Mouse (Mus musculus) WW6 (cell line): ENCODE data around the gene Rpl37.
"Not testable (repeated sequence)": the region's sequence is repeated elsewhere in the genome, so short reads cannot be mapped to it uniquely, and the experiment has no call there.

Experiments used
- DNase-seq: peaks from one replicate; pipeline ENCODE4 v3.0.0-alpha.2; 2013; ENCODE audit warnings: low read depth, low spot score

Gene Rpl37

GRCm38 (mm10) chr15:5121535-5122313 is 5.3 kb downstream of the Rpl37 start:
- no peak for DNase-seq

GRCm38 (mm10) chr15:5126456-5126855 is 10.0 kb downstream of the Rpl37 start:
- DNase-seq, result no peak

GRCm38 (mm10) chr15:5127487-5127886 is 11.0 kb downstream of the Rpl37 start:
- no peak for DNase-seq

GRCm38 (mm10) chr15:5128176-5128940 is 11.9 kb downstream of the Rpl37 start:
- DNase-seq, result no peak

- no peak for DNase-seq
These were observed 12.8 kb downstream of the Rpl37 start for GRCm38 (mm10) chr15:5129111-5129805.

DNA sequence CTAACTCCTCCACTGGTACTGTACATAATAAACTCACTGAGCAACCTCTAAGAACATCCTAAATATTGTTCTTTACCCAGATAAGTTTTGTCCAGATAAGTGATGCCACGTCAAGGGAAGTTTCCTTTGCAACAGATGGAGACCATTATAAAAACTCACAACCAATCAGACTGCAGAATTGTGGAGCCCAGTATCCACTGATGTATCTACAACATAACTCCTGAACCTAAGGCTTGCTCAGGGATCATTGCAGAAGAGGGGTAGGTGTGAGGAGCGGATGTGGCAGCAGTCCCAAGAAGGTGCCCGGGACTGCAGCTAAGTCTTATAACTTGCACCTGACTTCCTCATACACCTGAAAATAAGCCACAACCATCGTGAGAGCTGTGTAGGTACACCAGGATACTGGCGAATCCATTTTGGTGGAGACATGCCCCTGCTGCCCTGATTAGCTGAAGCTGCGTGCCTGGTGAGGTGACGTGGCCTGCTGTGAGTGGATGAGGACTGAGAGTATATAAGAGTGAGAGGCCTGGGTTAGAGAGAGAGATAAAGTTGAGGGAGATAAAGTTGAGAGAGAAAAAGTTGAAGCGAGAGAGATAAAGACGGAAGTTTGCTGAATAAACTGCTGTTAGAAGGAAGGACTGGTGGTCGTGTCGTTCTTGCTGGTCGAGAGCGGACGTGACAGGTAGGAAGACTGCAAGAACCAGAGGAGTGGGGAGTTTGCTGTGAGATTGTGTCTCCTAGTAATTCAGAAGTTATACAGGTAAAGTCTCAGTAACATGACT is 14.6 kb downstream of the Rpl37 start:
- DNase-seq, result not testable (repeated sequence)

DNA sequence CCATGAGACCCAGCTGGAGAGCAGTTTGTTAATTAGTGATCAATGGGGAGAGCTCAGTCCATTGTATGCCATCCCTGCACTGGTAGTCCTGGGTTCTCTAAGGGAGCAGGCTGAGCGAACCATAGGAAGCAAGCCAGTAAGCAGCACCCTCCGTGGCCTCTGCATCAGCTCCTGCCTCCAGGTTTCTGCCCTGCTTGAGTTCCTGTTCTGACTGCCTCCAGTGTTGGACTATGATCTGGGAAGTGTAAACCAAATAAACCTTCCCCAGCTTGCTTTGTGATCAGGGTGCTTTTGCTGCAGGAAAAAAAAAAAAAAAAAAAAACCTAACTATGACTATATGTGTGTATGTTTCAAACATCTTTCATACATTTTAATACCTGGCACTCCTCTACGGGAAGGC is 16.9 kb downstream of the Rpl37 start:
- no peak for DNase-seq

DNA sequence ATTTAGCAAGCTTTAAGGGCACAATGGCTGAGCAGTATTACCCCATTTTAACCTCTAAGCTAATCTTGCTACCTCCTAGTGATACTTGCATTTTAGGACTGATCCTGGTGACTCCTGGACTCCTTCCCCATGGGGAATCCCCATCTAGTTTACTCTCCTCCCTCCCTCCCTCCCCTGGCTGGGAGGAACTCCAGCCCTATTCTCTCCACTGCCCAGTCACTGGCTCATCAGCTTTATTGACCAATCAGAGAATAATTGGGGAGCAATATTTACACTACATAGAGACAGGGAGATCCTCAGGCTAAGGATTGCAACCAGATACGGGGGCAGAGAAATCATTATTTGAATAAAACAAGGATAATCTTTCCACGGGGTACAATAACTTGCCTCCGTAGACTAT is 17.7 kb downstream of the Rpl37 start:
- DNase-seq, result no peak

DNA sequence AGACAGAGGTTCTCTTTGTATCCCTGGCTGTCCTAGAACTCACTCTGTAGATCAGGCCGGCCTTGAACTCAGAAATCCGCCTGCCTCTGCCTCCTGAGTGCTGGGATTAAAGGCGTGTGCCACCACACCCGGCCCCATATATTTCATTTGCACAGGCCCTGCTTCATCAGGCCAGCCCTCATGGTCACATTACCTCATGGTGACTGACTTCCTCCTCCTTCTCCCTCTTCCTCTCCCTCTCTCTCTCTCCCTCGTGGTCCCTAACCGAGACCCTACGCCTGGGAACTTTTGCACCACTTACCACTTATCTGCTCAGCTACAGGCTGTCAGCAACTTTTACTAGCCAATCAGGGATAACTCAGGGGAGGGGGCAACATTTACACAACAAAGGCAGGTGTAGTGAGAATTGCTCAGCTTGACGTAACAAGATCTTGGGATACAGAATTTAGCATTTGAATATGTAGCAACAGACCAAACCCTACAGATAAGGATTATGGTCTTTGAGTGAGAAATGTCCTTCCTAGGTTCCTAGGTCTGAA is 18.6 kb downstream of the Rpl37 start:
- peak; percentile 59 for DNase-seq

DNA sequence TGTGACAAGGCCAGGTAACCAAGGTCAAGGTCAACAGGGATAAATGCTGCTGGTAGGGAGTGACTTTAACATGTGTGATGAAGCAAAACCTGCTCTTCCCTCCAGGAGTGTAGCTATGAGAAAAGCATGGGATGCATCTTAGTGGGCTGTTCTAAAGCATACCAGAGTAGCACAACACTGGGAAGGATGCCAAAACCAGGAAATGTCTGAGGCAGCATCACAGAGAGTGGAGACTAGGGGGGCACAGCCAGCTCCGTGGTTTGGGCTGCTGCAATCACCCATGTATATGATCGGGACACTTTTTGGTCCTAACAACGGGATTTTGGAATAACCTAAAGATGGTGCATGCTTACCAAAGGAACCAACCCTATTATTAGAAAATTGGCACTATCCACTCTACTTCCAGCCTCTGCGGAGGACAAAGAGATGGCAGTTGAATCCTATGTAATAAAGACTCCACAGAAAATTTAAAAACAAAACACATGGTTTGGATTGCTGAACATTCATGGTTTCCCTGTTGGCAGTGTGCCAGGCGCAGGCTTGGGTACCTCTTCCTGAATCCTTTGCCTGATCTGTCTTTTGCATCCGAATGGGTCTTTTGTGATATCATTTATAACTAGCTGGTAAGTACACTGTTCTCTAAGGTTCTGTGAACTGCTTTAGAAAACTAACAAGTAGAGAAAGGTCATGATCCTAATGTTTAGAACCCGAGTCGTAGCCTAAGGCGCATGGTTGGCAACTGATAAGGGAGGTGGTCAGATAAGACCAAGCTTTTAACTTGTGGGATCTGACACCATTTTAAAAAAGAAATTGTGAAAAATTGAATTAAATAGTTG is 21.8 kb downstream of the Rpl37 start:
- DNase-seq, result no peak

DNA sequence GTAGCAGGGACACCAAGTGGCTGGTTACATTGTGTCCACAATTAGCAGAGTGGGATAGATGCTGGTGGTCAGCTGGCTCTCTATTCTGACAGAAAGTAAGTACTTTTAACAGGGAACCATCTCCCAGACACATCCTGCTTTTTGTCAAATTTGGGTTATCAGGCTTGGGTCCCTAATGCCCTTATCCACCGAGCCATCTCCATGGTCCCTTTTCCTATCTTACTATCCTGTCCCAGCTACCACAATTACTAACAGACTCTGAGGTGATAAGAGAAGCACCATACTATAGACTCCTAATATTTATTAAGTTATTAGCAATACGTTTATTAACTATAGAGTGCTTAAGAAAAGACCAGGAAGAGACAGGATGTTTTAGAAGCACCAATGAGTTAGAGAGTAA is 22.9 kb downstream of the Rpl37 start:
- DNase-seq, result no peak

DNA sequence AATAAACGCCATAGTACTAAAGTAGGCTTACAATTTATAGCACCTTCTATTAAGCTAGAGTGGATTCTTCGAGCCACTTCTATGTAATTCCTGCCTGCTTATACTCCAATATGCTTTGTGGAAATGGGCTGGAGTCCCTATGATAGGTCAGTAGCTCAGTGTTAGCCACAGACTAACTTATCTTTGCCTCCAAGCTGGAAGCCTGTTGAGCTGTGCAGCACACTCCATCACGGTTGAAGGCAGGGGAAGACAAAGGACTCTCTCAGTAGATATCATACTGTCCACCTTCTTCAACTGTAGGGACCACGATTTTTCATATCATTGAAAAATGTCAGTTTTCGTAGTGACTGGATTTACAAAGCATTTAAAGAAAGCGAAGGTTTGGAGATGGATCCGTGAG is 23.4 kb downstream of the Rpl37 start:
- DNase-seq, result no peak

DNA sequence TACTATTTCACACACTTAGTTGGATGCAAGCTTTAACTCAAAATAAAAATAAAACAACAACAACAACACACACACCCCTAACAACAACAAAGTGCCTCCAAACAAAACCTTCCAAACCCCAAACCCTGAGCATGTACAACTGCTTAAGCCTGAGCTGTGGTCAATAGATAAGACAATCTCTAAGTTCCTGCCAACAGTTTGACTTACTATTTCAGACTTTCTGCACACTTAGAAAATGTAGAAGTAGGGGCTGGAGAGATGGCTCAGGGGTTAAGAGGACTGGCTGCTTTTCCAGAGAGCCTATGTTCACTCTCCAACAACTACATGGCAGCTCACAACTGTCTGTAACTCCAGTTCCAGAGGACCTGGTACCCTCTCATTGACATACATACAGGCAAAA is 23.9 kb downstream of the Rpl37 start:
- no peak for DNase-seq

- DNase-seq, result no peak
These were observed 25.6 kb downstream of the Rpl37 start for GRCm38 (mm10) chr15:5142047-5142446.

- DNase-seq, result no peak
These were observed 26.3 kb downstream of the Rpl37 start for GRCm38 (mm10) chr15:5142714-5143113.

DNA sequence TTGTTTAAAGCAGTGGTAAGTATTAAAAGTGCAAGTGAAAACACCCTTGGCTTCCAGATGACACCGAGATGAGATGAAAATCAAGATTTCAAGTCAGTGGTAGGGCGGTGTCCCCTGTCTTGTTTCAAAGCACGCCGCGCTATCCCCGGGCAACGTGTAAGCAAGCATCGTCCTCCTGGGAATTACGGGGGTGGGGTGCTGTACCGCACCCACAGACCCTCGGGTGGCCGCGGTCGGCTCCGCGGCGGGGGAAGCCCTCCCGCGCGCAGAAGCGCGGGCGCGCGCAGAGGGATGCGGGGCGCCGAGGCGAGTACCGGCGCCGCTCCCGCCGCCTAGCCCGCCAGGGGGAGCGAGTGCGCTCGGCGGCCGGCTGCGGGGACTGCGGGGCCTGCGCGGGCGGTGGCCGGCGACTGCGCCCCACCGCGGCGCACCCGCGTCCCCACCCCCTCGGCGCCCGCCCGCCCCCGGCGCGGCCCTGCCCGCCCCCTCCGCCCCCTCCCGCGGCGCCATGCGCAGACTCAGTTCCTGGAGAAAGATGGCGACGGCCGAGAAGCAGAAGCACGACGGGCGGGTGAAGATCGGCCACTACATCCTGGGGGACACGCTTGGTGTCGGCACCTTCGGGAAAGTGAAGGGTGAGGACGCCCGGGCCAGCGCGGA is 27.0 kb downstream of the Rpl37 start, which contains the start of gene Prkaa1:
Gene Prkaa1 (plus strand): TSS at position 501 of the 660 bp plus-strand sequence.
- no peak for DNase-seq

- DNase-seq, result no peak
These were observed 27.8 kb downstream of the Rpl37 start for GRCm38 (mm10) chr15:5144021-5144778.

GRCm38 (mm10) chr15:5145196-5145945 is 28.9 kb downstream of the Rpl37 start:
- no peak for DNase-seq
